Mouse (Mus musculus): ENCODE results near the gene Fbxl7.

DNA sequence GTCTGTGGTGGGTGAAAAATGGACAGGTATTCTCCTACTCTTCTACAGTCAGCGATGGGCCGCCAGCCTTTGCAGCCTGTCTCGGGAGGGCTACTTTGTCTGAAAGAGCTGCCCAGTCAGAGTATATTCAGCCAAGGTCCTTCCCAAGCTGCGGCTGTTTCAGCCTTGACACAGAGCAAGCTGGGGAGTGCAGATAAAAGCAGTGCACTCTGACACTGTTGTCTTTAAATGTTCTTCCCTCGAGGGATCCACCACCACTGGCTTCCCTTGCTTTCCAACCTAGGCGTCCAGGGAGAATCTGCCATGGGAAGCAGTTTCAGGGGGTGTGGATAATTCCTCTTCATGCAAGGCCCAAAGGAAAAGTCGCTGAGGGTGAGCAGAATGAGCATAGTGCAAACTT, 177.4 kb downstream of the Fbxl7 start:
- TF ChIP-seq POLR2A (IDR thresholded peaks at IDR 0.05; ENCODE audit: low read depth, low read length) (no peak), CTCF (conservative IDR thresholded peaks at IDR 0.05; ENCODE audit: insufficient read depth, insufficient read length, low read depth, low read length) (no peak)

Measured in kidney, adult 2 months (tissue).